Comparison of ENCODE assay signal across 16 mouse cellular contexts in genomic region chr16:44761811-44762210, GRCm38 (mm10). TPM values are rescaled to one million over a fixed set of nuclear protein-coding genes. Genes with fewer than 3 reads are reported as not detected.
A peak's percentile ranks its signal among the peaks of the same experiment; 100 is the strongest.
DNase-seq lines count a peak whose midpoint lies in the region; ATAC-seq and TF ChIP-seq lines count a peak whose summit lies in the region.
"Had no signal": no experiment of that assay in that cellular context is flagged by ENCODE, and none has a peak within 500 bp of the region (broad histone marks: within the 10 kb centered on the region; RNA-seq: fewer than 3 reads in every experiment).

No protein-coding gene starts in this region.

- no peaks in the 10 kb centered on the region for H3K36me3 ChIP-seq in intestine, postnatal 0 days (ENCODE audit: control insufficient read depth, insufficient read depth)
- H3K36me3 ChIP-seq in intestine, embryonic 16.5 days (ENCODE audit: control insufficient read depth, insufficient read depth, low read length): no peaks in the 10 kb centered on the region
- H3K36me3 ChIP-seq: hindbrain, embryonic 13.5 days; liver, embryonic 13.5 days had no signal

- H3K4me3 ChIP-seq in intestine, postnatal 0 days (ENCODE audit: low read depth, low read length): no peak overlapping the region
- no peak overlapping the region for H3K4me3 ChIP-seq in intestine, embryonic 16.5 days (ENCODE audit: low read length)
- H3K4me3 ChIP-seq: forebrain, embryonic 13.5 days; hindbrain, embryonic 13.5 days; liver, embryonic 13.5 days had no signal

- ATAC-seq in intestine, postnatal 0 days: no peak
- ATAC-seq in intestine, embryonic 16.5 days: no peak
- ATAC-seq in inflammation-experienced regulatory T-cells, adult 6 months: peak; percentile 37
- ATAC-seq: forebrain, embryonic 13.5 days had no signal

- TF ChIP-seq CTCF in intestine, postnatal 0 days (IDR thresholded peaks at IDR 0.05; ENCODE audit: low read depth): peak; percentile 54

- H3K9ac ChIP-seq in intestine, postnatal 0 days (ENCODE audit: low read depth, low read length): no peak overlapping the region
- no peak overlapping the region for H3K9ac ChIP-seq in intestine, embryonic 16.5 days (ENCODE audit: low read depth, low read length)
- H3K9ac ChIP-seq: forebrain, embryonic 13.5 days; hindbrain, embryonic 13.5 days; liver, embryonic 13.5 days had no signal

- no peak overlapping the region for H3K27ac ChIP-seq in intestine, postnatal 0 days (ENCODE audit: low read depth, low read length)
- no peak overlapping the region for H3K27ac ChIP-seq in intestine, embryonic 16.5 days (ENCODE audit: low read length)
- H3K27ac ChIP-seq: forebrain, embryonic 13.5 days; hindbrain, embryonic 13.5 days; liver, embryonic 13.5 days had no signal

- H3K9me3 ChIP-seq in intestine, postnatal 0 days (ENCODE audit: control insufficient read depth): no peaks in the 10 kb centered on the region
- no peaks in the 10 kb centered on the region for H3K9me3 ChIP-seq in intestine, embryonic 16.5 days (ENCODE audit: control insufficient read depth, low read length)
- H3K9me3 ChIP-seq: forebrain, embryonic 13.5 days; hindbrain, embryonic 13.5 days; liver, embryonic 13.5 days had no signal

- 60% methylated on average over 1 of the region's 1 CpGs for WGBS in intestine, postnatal 0 days
- WGBS in intestine, embryonic 16.5 days: 53% methylated on average over 1 of the region's 1 CpGs

- H3K27me3 ChIP-seq in intestine, postnatal 0 days (replicated peaks; ENCODE audit: control insufficient read depth, insufficient read depth, low read length): no peaks in the 10 kb centered on the region
- H3K27me3 ChIP-seq in intestine, embryonic 16.5 days (replicated peaks; ENCODE audit: control insufficient read depth, insufficient read depth, low read length): no peaks in the 10 kb centered on the region
- H3K27me3 ChIP-seq: forebrain, embryonic 13.5 days; hindbrain, embryonic 13.5 days; liver, embryonic 13.5 days had no signal

- peak; percentile 63 for DNase-seq in 3T3-L1 (ENCODE audit: low read depth, low spot score)
- peak; percentile 69 for DNase-seq in CD4-positive, CD25-positive, alpha-beta regulatory T cell, adult 2 months (ENCODE audit: low read depth, low spot score)
- DNase-seq in adrenal gland, adult (ENCODE audit: inconsistent age in 2 of 2, low spot score in 1 of 2): no peak
- DNase-seq in adrenal gland, postnatal 4 days (ENCODE audit: low spot score in 2 of 2): no peak
- DNase-seq: adrenal gland, postnatal 36 days; kidney, adult 9 months; liver, embryonic 13.5 days; right cerebral cortex, adult 18-20 months; spleen, adult 18-20 months; thymus, postnatal 4 days had no signal

- no peak overlapping the region for H3K4me2 ChIP-seq in intestine, postnatal 0 days (replicated peaks; ENCODE audit: low read depth)
- no peak overlapping the region for H3K4me2 ChIP-seq in intestine, embryonic 16.5 days (ENCODE audit: low read depth, low read length)
- H3K4me2 ChIP-seq: forebrain, embryonic 13.5 days; hindbrain, embryonic 13.5 days; liver, embryonic 13.5 days had no signal

- H3K4me1 ChIP-seq in intestine, postnatal 0 days (replicated peaks; ENCODE audit: control insufficient read depth, insufficient read depth, low read length): no peaks in the 10 kb centered on the region
- H3K4me1 ChIP-seq in intestine, embryonic 16.5 days (ENCODE audit: control insufficient read depth, insufficient read depth, low read length): no peaks in the 10 kb centered on the region
- H3K4me1 ChIP-seq: forebrain, embryonic 13.5 days; hindbrain, embryonic 13.5 days had no signal

RNA-seq across cellular contexts. Expression of gene Cd200r1, which starts 3.7 kb away (rescaled TPM):
- 0.56 and 0.69 TPM in 2 replicates for polyA plus RNA-seq in intestine, postnatal 0 days (2015; fragmentation: Nextera tagmentation; extraction: Ambion mirVana)
- polyA plus RNA-seq in intestine, embryonic 16.5 days (2015; fragmentation: Nextera tagmentation; extraction: Ambion mirVana): 1.1 and 1.2 TPM in 2 replicates
- 10 to 100 TPM; 48.8 to 73.3 (median 51.9) TPM for polyA plus RNA-seq in inflammation-experienced regulatory T-cells, adult 6 months (2017; shearing (Covaris generic))
- under 1 TPM; 0.56 to 0.96 TPM for total RNA-seq in adrenal gland, postnatal 4 days (2021)

RNA-seq across cellular contexts. Expression of gene Gtpbp8, which starts 15.6 kb away (rescaled TPM):
- polyA plus RNA-seq in intestine, postnatal 0 days (2015; fragmentation: Nextera tagmentation; extraction: Ambion mirVana): 21.5 and 24.5 TPM in 2 replicates
- polyA plus RNA-seq in intestine, embryonic 16.5 days (2015; fragmentation: Nextera tagmentation; extraction: Ambion mirVana): 29.1 and 34.0 TPM in 2 replicates
- 10 to 100 TPM; 25.0 to 48.9 (median 38.8) TPM for polyA plus RNA-seq in inflammation-experienced regulatory T-cells, adult 6 months (2017; shearing (Covaris generic))
- total RNA-seq in adrenal gland, postnatal 4 days (2021): 10 to 100 TPM; 23.1 to 23.7 TPM

RNA-seq across cellular contexts. Expression of gene Nepro, which starts 37.7 kb away (rescaled TPM):
- polyA plus RNA-seq in intestine, postnatal 0 days (2015; fragmentation: Nextera tagmentation; extraction: Ambion mirVana): 2.2 and 2.3 TPM in 2 replicates
- polyA plus RNA-seq in intestine, embryonic 16.5 days (2015; fragmentation: Nextera tagmentation; extraction: Ambion mirVana): 5.7 and 6.7 TPM in 2 replicates
- polyA plus RNA-seq in inflammation-experienced regulatory T-cells, adult 6 months (2017; shearing (Covaris generic)): 1 to 10 TPM; 5.5 to 8.2 (median 7.4) TPM
- 10 to 100 TPM; 11.3 to 13.5 TPM for total RNA-seq in adrenal gland, postnatal 4 days (2021)

RNA-seq across cellular contexts. Expression of gene Cd200r4, which starts 49.7 kb away (rescaled TPM):
- polyA plus RNA-seq in intestine, postnatal 0 days (2015; fragmentation: Nextera tagmentation; extraction: Ambion mirVana): 0.16 and 0.20 TPM in 2 replicates
- polyA plus RNA-seq in intestine, embryonic 16.5 days (2015; fragmentation: Nextera tagmentation; extraction: Ambion mirVana): 0.12 and 0.28 TPM in 2 replicates
- 10 to 100 TPM in 1 of 3 experiments, 1 to 10 TPM in 2; 4.9 to 16.5 (median 6.0) TPM for polyA plus RNA-seq in inflammation-experienced regulatory T-cells, adult 6 months (2017; shearing (Covaris generic))
- total RNA-seq in adrenal gland, postnatal 4 days (2021): not detected
- total RNA-seq: adrenal gland, postnatal 36 days; gastrocnemius, adult 18-20 months had no signal
- polyA plus RNA-seq: forebrain, embryonic 13.5 days; hindbrain, embryonic 13.5 days had no signal

Comparison
In these comparisons a context has a peak if more than half of its experiments do, and no peak if none do; other contexts are left out.
1. DNase-seq: peak in 3T3-L1 (single experiment) and CD4-positive, CD25-positive, alpha-beta regulatory T cell, adult 2 months (single experiment); none in adrenal gland, adult (0 of 2) and adrenal gland, postnatal 4 days (0 of 2).
2. RNA of gene Cd200r1, which starts 3.7 kb away (polyA plus RNA-seq): 48.8 to 73.3 TPM in inflammation-experienced regulatory T-cells, adult 6 months; 1.1 to 1.2 TPM in intestine, embryonic 16.5 days and 0.56 to 0.69 TPM in intestine, postnatal 0 days; every median in the first group is over 10 times any median in the second.